Mouse (Mus musculus) megakaryocyte-erythroid progenitor cell, adult 5-6 weeks (primary cell): ENCODE data around the gene Cic. TPM values are rescaled to one million over a fixed set of nuclear protein-coding genes. Genes with fewer than 3 reads are reported as not detected.

Source experiments
- ATAC-seq: replicated peaks from 2 replicates; pipeline ENCODE4 v1.8.0; 2016; ENCODE audit warnings: mild to moderate bottlenecking, inconsistent platforms; ENCODE audit not compliant: severe bottlenecking, poor library complexity, low FRiP score, low TSS enrichment
- total RNA-seq, 2 experiments: library from RNA; stranded (forward) in 1 of 2; stranded (reverse) in 1 of 2; fragments of 200-1000, 215-1000 nt in 1 of 2; fragments of >200 nt in 1 of 2; fragmentation: Nextera tagmentation in 1 of 2; gene quantifications; 2 replicates each; pipeline ENCODE4 v1.2.3; 2014 to 2017

Cic gene
- total RNA-seq, 2 experiments from 2014 or later, result 40.0 to 125 TPM

GRCm38 (mm10) chr7:25279076-25279860 is 11.8 kb downstream of the Cic start:
- 0 out of 2 replicates have a peak, but pooled peaks have one; percentile 3 for ATAC-seq

DNA sequence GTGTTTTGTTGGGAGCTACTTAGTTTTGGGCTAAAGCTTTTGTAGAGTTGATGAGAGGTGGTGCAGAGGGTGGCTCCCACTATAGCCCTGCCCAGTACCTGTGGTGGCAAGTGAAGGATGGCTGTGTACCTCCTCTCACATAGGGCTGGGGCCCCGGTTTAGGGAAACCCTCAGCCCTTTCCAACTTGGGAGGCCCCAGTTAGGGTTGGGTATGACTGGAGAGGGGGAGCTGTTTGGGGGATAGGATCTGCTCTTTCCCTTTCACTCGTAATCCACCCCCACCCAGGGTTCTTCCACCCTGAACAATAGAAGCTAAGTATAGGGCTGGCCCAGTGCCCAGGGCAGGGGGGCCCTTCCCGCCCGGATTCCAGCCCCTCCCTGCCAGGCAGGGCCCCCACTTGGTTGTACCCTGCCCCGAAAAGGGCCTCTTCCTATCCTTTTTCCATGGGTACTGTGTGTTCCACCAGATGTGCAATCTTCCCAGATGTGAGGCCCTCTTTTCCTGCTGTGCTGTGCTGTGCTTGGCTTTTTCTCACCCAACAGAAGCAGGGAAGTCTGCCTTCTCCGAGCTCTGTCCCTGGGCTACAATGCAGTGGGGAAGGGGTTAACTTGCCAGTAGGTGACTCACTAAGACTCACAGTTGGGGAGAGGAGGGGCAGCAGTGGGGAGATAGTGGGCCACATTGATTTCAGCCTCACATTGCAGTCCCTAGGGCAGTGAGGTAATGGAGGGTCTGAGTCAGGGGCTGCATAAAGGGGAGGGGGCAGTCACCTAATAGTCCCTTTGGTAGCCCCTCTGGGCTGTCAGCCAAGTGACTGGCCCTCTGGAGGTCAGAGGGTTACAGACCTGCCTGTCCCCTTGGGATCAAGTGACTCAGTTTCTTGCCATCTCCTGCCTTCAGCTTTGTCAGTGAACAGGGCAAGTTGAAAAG is 12.6 kb downstream of the Cic start:
- ATAC-seq, result no peak

GRCm38 (mm10) chr7:25281166-25281733 is 13.7 kb downstream of the Cic start:
- ATAC-seq, result peak; percentile 12

DNA sequence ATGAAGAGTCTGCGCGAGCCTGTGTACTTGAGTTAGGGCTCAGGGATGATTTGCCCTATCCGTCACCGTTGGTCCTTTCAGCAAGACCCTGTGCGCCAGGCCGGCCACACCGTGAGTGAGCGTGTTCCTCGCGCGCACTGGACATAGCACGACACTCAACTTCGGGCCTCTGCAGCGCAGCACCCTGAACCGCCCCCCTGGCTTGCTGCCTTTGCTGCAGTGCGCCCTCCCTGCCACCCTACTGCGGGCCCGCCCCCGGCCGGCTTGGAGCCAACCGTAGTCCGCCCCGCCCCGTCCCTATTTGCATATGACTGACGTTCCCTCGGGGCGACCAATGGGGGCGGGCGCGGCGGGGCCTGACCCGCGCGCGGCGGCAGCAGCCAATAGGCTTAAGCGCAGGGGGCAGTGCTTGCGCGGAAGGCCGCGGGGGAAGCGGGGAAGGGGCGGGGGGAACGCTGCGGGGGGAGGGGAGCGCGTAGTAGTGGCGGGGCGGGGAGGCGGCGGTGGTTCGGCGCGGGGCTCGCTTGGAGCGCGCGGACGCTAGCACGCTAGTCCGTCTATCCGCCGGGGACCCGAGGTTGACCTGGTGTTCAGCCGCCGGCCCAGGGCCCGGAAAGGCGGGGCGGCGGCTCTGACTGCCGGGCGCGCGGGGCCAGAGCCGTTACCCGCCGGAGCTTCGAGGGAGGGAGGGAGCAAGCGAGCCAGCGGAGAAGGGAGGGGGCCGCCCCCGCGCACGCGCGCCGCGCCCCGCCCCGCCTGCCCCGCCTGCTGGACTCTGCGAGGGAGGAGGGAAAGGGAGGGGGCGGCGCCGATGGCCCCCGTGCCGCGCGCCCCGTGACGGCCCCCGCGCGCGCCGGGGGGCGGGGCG is 14.5 kb downstream of the Cic start:
- ATAC-seq, result peak; percentile 58

DNA sequence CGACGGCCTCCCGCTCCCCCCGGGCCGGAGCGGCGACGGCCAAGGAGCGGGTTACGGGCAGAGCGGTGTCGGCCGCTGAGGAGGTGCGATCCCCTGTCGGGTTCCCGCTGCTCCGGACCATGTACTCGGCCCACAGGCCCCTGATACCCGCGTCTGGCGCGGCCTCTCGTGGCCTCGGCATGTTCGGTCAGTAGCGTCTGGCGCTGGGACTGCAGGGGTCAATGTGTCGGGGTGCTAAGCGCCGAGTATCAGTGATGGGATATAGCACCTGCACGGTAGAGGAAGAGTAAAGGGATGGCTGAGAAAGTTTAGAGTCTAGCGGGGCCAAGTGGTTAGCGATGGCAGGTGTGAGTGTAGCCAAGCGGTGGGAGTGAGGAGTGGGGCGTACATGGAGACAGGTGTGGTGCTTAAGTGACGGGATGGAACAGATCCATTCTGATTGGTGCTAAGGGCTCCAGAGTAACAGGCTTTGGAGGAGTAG is 15.3 kb downstream of the Cic start:
- ATAC-seq, result no peak

GRCm38 (mm10) chr7:25283637-25284036 is 16.1 kb downstream of the Cic start:
- no peak for ATAC-seq

- 0 out of 2 replicates have a peak, but pooled peaks have one; percentile 5 for ATAC-seq
Observed at GRCm38 (mm10) chr7:25284171-25284570, 16.7 kb downstream of the Cic start.

- no peak for ATAC-seq
Observed at GRCm38 (mm10) chr7:25284766-25285165, 17.3 kb downstream of the Cic start.

DNA sequence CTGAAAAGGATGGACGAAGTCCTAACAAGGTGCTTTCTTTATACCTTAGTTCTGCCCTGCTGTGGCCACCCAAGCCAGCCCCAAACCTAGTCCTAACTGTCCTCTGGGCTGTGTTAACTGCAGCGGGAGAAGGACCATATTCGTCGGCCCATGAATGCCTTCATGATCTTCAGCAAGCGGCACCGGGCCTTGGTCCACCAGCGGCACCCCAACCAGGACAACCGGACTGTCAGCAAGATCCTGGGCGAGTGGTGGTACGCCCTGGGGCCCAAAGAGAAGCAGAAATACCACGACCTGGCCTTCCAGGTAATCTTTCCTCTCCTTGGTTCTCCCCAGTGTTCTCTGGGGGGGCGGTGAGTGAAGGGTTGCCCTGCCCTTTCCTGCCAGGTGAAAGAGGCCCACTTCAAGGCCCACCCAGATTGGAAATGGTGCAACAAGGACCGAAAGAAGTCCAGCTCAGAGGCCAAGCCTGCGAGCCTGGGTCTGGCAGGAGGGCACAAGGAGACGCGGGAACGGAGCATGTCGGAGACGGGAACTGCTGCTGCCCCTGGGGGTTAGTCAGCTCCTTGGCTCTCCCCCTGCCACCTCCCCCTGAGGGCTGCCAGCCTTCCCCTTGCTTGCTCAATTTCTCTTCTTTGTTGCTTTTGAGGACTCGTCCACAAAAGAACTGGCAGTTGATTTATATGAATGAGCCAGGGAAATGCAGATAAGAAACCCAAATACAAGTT is 18.2 kb downstream of the Cic start:
- ATAC-seq, result no peak

GRCm38 (mm10) chr7:25286989-25287388 is 19.5 kb downstream of the Cic start:
- ATAC-seq, result no peak

DNA sequence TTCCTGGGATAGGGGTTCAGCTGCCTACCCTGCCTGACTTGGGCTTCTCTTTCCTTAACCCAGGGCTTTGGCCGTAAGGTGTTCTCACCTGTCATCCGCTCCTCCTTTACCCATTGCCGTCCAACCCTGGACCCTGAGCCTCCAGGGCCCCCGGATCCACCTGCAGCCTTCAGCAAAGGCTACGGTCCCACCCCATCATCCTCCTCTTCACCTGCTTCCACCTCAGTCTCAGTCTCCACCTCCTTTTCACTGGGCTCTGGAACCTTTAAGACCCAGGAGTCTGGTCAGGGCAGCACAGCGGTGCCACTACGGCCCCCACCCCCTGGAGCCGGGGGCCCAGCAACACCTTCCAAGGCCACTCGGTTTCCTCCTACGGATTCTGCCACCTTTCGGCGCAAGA is 20.5 kb downstream of the Cic start:
- ATAC-seq, result no peak

- no peak for ATAC-seq
Observed at GRCm38 (mm10) chr7:25288721-25289120, 21.2 kb downstream of the Cic start.

DNA sequence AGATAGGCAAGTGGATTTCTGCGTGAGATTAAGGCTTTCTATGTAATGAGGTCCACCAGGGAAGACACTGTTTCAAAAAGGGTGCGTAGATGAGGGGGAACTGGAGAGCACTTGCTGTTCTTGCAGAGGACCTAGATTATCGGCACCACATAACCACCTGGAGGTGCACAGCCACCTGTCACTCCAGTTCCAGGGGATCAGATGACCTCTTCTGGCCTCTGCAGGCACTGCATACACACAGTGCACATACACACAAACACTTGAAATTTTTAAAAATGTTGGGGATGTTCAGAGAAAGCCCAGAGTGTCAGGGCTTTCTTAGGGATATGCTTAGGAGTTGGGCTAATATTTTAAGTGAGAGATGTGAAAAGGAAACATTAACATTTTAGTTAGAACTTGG is 22.4 kb downstream of the Cic start:
- ATAC-seq, result no peak

GRCm38 (mm10) chr7:25290463-25290862 is 23.0 kb downstream of the Cic start:
- no peak for ATAC-seq

DNA sequence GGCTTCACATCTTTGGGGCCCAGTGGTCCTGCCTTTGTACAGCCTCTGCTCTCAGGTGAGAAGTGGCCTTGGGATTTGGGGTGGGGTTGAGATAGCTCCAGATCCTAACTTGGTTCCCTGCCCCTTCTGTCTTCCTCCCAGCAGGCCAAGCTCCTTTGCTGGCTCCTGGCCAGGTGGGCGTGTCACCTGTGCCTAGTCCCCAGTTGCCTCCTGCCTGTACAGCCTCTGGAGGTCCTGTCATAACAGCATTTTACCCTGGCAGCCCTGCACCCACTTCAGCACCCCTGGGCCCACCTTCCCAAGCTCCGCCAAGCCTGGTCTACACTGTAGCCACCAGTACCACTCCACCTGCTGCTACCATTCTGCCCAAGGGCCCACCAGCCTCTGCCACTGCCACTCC is 23.4 kb downstream of the Cic start:
- ATAC-seq, result no peak

- ATAC-seq, result no peak
Observed at GRCm38 (mm10) chr7:25292107-25292506, 24.6 kb downstream of the Cic start.

GRCm38 (mm10) chr7:25293191-25293739 is 25.8 kb downstream of the Cic start:
- ATAC-seq, result no peak

GRCm38 (mm10) chr7:25294495-25294894 is 27.0 kb downstream of the Cic start:
- no peak for ATAC-seq
